In the genomic region with DNA sequence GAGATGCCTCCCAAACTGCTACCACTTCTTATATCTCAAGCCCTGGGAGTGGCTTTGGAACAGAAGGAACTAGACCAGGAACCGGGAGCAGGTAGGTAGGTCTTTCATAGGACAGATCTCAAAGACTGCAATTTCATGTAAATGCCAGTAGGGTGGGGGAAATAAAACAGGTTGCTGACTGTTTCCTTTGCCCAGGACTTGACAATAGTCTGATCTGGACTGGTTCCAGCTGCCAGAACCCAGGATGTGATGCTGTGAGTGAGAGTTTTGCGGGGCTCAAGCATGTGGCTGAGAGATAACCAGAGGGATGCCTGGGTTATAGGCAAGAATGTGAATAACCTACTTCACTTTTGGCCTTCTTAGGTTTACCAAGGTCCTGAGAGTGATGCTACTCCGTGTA, we compare ENCODE assay signal across 14 mouse cellular contexts. TPM values are rescaled to one million over a fixed set of nuclear protein-coding genes. Genes with fewer than 3 reads are reported as not detected.
"Had no signal": no experiment of that assay in that cellular context is flagged by ENCODE, and none has a peak within 500 bp of the region (broad histone marks: within the 10 kb centered on the region; RNA-seq: fewer than 3 reads in every experiment).

No protein-coding gene starts in this region.

- H3K27ac ChIP-seq: left cerebral cortex, adult 2 months; limb, embryonic 10.5 days; liver, embryonic 15.5 days; macrophage; midbrain, embryonic 13.5 days; stomach, postnatal 0 days had no signal

- H3K4me3 ChIP-seq: left cerebral cortex, adult 2 months; limb, embryonic 10.5 days; liver, embryonic 15.5 days; midbrain, embryonic 13.5 days had no signal

- ATAC-seq: midbrain, embryonic 13.5 days had no signal

- DNase-seq: kidney, postnatal 25 days; lung, embryonic 14.5 days; lung, postnatal 14 days; right cerebral cortex, adult 18-20 months; right cerebral cortex, postnatal 25 days; thymus, postnatal 4 days had no signal

- H3K4me1 ChIP-seq: limb, embryonic 10.5 days; liver, embryonic 15.5 days; midbrain, embryonic 13.5 days had no signal

- H3K27me3 ChIP-seq: liver, embryonic 15.5 days; midbrain, embryonic 13.5 days had no signal

- H3K9me3 ChIP-seq: limb, embryonic 10.5 days; liver, embryonic 15.5 days; midbrain, embryonic 13.5 days had no signal

- H3K4me2 ChIP-seq: liver, embryonic 11.5 days; liver, embryonic 15.5 days; lung, embryonic 14.5 days; midbrain, embryonic 13.5 days had no signal

- H3K9ac ChIP-seq: liver, embryonic 15.5 days; lung, embryonic 14.5 days; midbrain, embryonic 13.5 days had no signal

RNA-seq across cellular contexts. Expression of gene Itgb1bp2, which starts 2.7 kb away (rescaled TPM):
- polyA plus RNA-seq: macrophage; small intestine, adult 2 months had no signal
